Mouse (Mus musculus) monocyte, adult 2 months (primary cell): Measurements from ENCODE around the gene Sft2d1.
"Not testable (repeated sequence)": the region's sequence is repeated elsewhere in the genome, so short reads cannot be mapped to it uniquely, and the experiment has no call there.

ENCODE experiments used
- DNase-seq, 2 experiments: peaks; one replicate each; pipeline ENCODE4 v3.0.0; 2022; ENCODE audit warnings: low spot score in 2 of 2, low read depth in 1 of 2

Sft2d1 gene

DNA sequence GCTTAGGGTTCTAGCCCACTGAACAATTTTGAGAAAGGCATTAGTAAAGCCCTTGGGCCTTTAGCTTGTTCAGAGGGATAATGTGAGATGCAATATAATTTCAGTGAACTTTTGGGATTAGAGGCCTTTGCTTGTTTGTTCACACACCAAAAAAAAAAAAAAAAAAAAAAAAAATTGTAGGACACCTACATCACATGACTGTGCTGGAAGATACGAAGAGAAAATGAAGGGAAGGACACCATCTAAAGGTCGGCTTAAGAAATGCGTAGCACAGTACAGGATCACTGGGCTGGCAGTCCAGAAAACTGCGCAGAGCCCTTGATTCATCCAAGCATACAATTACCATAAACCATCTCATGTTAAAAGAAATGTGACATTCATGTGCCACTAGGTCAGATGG lies 9.4 kb upstream of the Sft2d1 start:
- no peak for DNase-seq

DNA sequence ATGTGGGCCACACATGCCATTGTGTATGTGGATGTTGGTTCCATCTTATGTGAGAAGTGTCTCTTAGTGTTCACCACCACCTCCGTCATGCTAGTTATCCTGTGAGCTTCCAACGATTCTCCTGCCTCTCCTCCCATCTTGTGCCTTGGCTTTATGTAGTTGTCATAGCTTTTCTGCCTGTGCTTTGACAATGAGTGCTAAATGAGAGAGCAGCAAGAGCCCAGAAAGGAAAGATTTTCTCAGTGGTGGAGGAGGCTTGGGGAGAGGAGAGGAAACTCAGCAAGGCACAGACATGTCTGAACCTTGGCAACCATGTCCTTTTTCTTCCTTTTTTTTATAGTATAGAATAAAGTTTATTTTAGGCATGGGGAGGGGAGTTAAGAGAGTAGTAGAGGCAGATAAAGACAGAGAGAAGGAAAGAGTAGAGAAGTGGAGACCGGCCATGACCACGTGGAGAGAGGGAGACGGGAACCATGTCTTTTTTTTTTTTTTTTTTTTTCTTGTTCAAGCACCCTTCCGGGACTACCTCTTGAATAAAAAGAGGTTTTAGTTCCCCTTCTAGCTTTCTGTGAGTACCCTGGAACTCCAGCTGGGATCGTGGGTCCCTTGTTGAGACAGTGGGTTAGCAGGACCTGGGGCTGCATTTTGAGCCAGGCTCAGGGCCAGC lies 8.0 kb upstream of the Sft2d1 start:
- DNase-seq, result no peak

DNA sequence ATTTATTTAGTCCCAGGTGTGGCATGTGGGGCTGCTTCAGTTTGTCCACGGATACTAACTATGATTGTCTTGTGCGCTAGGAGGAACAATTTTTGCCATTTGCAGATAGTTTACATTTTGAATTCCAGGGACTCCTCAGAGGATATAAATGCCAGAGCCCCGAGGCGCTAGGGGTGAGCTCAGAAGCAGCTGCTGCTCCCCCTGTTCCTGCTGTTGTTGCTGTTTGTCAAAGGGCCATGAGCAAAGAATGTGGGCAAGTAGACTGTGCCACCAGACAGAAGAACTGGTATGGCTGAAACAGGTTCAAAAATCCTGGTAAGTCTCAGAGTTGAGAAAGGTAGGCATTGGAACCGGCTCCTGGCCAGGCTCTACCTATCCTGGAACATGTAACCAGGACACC lies 7.2 kb upstream of the Sft2d1 start:
- DNase-seq, result no peak

DNA sequence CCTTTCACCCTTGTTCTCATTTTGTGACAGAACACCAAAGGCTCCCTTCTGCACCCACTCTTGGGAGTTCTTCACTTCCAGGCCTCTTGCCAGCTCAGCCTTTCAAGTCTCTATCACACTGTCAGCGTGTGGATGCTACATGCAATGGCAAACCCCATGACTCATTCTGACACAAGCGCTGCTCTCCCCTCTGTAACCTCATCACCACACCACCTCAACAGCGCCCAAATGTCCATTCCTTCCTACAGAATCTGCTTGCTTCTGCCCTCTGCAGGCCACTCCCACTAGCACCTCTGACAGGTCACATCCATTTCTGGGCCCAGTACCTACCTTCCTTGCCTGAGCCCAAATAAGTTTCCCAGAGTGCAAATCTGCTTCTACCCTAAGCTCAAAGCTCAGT lies 5.1 kb upstream of the Sft2d1 start:
- no peak for DNase-seq

DNA sequence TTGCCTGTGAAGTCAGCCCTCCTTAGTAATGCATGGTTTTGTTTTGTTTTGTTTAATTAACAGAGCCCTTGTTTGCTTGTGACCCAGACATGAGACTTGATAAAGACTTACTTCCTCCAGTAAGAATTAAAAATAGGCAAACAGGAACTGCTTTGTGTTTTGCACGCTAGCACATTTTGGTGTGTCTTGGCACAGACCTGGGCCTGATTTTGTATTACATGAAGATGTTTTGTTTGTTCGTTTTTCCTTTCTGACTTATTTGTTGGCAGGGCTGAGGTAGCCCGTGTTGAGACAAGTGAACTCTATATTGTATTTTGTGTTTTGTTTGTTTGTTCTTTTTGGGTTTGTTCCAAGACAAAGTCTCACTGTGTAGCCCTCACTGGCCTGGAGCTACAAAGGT lies 849 bp downstream of the Sft2d1 start:
- no peak for DNase-seq

DNA sequence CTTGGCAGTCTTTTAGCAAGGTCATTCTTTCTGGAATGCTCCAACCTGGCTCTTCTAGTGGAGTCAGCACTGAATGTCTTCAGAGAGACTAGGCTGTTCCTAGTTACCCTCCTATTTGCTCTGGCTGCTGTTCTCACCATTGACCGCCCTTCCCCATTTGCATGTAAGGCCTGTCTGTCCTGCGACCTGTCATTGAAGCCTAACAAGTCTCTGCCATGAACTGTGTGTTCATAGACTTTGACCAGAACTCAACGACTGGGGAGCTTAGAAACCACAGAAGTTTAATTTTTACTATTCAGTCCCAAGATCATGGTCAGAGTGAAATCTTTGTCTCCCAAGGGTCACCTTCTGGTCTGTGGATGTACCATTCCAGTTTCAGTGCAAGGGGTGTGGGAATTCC lies 3.1 kb downstream of the Sft2d1 start:
- no peak for DNase-seq

DNA sequence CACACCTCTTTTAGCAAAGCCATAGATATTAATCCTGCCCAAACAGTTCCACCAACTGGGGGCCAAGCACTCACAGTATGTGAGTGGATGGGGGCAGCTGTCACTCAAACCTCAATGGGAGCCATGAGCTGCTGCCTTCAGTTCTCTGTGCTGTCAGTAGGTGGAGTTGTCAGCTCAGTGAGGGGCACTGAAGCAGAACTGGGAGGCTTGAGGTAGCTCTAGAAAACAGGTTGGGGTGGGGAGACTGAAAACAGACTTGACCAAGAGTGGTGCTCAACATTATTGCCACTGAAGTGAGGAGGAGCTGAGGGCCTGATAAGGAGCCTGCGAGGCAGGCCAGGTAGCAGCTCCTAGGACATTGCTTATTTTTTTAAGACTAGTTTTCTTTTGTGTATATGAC lies 5.3 kb downstream of the Sft2d1 start:
- DNase-seq, result no peak

DNA sequence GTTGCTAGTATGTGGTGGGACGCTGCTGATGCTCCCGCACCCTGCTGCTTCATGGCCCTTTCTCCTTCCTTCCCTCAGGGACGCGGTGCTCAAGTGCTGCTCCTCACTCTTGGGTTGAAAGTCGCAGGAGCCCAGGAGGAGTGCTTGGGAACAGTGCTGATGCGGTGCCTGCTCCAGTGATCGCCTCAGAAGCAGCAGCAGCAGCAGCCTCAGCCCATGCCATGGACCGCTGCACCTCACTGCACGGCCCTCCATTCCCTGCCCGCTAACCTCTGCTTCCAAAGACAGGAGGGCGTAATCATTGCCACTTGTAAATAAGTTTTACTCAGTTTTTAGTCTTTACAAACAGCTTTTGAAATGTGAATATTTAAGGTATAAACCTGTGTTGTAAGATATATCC lies 16.0 kb downstream of the Sft2d1 start:
- DNase-seq, result not testable (repeated sequence)

DNA sequence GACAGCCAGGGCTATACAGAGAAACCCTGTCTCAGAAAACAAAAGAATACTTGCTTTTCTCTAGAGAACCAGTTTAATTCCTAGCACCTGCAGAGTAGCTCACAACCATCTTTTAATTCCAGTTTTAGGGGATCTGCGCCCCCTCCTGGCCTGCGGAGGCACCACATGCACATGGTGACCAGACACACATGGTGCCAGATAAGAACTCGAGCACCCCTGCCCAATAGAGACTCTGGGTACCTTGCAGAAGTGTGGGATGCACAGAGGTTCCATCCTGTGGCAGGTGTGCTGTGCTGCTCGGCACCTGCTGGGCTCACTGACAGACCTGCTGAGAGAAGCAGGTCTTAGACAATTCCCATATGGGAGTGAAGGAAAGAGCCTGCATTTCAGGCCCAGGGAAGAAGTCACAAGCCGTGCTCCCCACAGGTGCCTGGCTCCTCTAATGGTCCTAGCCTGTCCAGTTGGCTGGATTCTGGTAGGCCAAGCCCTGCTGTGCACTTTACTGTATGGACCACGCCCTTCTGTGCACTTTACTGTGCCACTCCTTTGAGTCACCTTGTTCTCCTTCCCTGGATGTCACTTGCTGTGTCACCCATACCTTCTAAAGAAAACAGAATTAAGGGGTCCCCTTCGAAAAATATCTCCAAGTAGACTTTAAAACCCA lies 17.7 kb downstream of the Sft2d1 start:
- no peak for DNase-seq

DNA sequence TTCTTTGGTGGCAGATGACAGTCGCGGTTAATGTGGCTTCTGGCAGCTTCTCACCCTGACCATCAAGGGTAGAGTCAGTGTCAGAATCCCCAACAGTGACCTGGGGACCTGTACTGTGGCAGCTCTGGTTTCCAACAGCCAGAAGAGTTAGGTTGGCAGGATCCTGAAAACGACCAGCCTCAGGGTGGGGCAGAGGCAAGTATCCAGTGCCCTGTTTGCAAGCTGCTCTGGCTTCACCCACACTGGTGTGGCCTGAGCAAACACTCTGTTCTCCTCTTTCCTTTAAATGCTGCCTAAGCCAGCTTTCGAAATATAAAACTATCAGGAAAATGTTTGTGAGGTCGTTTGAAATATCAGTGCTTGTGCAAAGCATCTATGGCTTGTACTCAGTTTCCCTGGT lies 19.7 kb downstream of the Sft2d1 start:
- DNase-seq, result no peak

DNA sequence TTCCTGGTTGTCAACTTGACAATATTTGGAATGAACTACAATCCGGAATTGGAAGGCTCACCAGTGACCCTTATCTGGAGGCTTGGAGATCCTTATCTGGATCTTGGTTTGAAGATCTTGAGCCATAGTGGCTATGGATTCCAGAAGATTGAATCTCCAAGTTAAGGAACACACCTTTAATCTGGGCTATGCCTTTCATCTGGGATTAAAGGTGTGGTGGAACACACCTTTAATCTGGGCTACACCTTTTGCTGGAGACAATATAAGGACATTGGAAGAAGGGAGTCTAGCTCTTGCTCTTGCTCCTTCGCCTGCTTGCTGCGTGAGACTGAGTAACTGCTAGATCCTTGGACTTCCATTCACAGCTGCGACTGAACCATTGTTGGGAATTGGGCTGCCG lies 26.3 kb downstream of the Sft2d1 start, which contains the start of gene Prr18:
Gene Prr18 (plus strand): TSS at position 301 of the 400 bp plus-strand sequence.
- DNase-seq, result not testable (repeated sequence)

DNA sequence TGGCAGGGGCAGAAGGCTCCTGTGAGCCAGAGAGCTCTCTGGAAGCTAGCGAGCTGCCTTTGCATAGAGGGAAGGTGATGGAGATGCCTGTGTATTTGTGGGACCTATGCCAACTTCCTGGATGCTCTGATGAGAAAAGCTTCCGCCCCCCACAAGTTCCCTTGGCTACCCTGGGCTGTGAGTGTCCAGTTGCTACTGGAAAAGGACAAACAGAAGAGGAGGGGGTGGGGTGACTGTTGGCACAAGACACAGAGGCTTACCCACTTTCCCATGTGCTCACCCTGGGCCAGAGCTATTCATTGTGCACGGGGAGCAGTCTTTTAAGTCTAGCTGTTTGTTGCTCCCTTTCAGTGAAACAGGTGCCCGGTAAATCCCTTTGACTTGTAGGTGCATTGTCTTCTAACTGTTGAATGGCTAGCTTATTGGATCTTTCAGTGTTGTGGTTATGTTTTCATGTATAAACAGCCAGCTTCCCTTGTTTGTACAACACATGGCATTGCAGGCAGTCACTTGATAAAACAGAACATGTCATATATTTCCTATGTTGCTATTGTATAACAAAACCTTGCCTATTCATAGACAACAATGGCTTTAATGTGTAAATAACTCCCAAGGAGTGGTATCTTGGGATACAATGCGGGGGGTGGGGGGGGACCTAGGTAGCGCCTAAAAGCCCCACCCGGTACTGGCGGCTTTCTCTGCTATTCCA lies 28.9 kb downstream of the Sft2d1 start:
- no peak for DNase-seq

DNA sequence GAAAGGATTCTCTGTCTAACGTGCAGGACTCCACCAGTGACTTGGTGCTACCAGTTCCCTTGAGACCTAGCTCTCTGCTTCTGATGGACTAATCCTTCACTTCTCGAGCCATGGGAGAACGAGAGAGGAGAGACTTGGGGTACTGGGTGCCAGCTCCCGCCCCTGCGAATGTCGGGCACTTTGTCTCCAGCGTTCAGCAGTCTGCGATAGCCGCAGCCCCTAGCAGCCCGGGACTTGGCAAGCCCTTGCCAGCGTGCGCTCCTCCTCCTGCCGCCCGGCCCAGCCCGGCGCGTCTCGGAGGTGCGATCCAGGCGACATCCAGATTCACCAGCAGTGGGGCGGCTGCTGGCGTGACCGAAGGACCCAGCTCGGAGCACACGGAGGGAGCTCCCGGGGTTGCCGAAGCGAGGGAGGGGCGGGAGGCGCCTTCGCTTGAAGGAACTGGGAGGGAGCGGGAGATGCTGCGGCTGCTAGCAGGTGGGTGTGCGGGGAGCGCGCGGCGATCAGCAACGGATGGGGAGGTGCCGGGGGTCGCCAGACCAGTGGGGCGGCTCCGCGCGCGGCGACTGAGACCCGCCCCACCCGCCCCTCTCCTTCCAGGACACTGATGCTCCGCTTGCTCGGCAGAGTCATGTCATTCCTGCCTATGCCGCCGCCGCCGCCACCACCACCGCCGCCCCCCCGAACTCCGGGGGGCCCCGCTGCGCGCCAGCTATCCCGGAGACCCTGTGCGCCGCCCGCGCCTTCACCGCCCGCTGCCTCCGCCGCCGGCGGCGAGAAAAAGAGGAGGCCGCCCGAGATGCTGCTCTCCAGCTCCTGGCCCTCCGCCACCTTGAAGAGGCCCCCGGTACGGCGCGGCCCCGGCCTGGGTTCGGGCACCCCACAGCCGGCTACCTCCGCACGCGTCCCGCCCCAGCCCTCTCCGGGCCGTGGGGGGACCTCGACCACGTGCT lies 29.8 kb downstream of the Sft2d1 start:
- DNase-seq, result no peak

DNA sequence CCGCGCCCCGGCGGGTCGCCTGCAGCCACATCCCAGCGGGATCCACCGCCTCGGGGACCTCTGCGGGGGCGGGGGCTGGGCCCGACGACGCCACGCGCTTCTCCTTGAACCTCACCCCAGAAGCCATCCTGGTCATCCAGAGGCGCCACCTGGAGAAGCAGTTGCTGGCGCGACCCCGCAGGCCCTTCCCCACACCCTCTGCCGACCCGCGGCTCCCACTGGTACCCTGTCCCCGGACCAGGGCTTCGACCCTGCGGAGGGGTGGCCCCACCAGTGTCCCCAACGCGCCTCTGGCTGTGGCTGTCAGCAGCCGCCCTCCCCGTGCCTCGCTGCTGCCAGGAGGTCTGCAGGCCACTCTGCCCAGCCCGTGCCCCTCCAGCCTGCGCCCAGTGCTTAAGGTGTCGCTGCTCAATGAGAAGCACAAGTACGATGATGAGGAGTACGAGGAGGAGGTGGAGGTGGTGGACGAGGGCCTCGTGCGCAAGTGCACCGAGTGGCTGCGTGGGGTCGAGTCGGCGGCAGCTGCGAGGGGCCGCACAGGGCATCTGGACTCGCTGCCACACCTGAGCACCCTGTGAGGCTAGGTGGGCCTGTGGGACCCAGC lies 30.6 kb downstream of the Sft2d1 start:
- no peak for DNase-seq

DNA sequence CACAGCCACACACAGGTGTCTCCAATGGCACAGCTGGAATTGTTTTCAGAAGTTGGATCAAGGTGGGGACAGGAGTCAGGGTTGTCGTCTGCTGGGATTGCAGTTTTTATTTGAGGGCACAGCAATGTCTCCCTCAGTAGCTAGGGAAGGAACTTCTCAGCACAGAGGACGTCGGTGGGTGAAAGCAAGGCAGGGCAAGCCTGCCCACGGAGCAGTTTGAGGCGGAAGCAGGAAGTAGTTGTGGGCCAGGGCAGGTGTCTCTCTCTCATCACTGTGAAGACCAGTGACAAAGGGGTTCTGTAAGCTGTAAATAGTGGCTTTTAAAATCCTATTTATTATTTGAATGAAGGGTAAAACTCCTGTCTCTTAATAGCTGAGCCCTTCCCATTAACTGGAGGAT lies 31.8 kb downstream of the Sft2d1 start:
- DNase-seq, result no peak

DNA sequence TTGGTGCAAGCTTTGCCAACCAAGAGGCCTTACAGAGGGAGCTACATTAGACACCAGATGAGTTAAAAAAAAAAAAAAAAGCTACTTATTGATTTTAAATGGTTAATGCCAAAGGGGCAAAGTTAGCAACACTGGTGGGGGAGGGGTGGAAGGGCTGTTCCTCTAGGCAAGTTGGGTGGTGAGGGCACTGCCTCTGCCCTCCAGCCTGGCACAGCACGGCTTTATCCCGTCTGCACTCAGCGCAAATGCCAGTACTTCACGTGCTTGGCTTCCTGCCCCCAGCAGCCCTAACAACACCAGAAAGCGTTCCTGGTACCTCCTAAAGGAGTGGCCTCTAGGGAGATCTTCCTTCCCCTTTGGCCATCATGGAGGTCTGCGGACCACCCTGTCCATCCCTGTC lies 32.5 kb downstream of the Sft2d1 start:
- DNase-seq, result no peak

DNA sequence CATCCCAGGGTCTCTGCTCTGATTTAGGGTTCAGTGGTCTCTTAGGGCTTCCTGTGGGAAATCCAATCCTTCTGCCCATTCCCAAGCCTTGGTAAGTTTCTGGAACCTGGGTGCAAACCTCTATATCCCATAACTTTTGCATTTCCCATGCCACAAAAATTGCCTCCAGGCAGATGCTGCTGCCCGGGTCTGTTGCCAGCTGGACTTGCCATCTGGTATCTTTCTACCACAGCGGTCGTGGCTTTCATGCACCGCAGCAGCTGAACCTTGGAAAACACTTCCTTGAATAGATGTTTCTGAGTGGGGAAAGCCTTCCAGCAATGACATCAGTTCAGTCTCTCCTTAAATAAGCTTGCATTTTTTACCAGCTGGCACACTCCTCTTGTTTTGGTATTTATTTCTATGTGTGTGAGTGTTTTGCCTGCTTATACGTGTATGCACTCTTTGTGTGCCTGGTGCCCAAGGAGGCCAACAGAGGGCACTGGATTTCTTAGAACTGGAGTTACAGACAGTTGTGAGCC lies 36.9 kb downstream of the Sft2d1 start:
- DNase-seq, result no peak

DNA sequence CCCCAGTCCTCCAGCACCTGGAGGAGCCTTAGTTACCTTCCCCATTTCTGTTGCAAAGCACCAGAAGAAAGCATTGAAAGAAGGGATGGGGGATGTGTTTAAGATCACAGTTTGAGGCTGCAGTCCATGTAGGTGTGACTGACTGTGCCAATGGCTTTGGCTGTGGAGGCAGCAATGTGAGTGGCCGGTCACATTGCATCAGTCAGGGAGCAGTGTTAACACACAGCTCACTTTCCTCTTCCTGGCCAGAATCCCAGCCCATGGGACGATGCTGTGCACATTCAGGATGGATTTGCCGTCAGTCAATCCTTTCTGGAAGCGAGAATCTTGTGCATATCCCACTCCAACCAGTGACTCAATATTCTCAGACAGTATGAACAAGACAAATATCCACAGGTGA lies 38.0 kb downstream of the Sft2d1 start:
- no peak for DNase-seq

DNA sequence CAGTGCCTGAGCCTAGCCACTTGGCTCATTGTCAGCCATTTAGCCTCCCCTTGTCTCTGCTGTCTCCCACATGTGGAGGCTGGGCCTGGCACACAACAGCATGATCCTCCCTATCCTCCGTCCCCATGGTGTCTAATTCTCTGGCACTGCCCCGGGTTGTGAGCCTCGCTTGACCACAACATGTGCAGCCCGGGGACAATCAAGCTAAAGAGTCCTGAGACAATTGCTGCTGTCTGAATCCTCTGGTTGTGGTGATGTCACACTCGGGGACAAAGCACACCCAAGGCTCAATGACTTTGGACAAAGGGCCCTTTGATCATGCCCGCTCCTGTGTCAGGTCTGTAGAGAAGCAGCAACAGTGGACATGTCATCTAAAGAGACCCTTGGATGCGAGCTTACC lies 40.2 kb downstream of the Sft2d1 start:
- no peak for DNase-seq

DNA sequence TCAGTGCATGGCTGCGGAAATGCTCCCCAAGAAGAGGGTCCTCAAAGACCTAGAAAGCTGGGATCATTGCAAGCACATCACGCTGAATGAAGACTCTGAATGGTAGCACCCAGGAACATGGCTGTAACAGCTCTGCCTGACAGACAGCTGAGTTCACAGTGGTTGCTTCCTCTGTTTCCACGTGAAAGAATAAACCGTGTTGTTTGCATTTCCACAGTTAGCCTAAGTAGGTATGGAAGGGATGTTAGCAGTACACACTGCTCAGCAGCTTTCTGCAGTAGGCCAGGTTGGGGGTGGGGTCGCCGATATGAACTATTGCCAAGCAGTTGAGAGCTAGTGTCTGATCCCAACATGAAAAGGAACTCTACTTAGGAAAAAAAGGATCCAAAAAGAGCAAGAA lies 44.8 kb downstream of the Sft2d1 start, which contains the start of gene T2:
Gene T2 (plus strand): TSS at position 301 of the 400 bp plus-strand sequence.
- no peak for DNase-seq

DNA sequence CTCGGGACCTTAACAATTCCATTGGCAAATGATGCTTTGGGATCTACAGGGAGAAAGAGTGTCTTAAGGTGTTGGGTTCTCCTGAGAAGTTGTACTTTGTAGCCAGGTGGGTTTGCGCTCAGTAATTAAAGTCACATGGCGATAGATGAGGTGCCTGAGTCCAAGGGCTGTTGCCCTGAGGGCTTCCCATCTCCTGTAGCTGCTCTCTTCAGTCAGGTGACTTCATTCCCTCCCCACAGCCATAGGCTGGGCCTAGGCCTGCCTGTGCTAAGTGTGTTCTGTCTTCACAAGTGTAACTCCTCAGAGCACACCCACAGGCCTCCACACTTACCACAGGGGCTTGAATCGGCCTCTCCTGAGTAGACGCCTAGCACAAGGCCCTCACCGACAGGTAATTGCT lies 46.6 kb downstream of the Sft2d1 start:
- no peak for DNase-seq
